Mouse (Mus musculus) gastrocnemius, adult 2 months (tissue): ENCODE results near the gene Nebl. TPM values are rescaled to one million over a fixed set of nuclear protein-coding genes. Genes with fewer than 3 reads are reported as not detected.

Experiments used
- DNase-seq: peaks from one replicate; pipeline ENCODE4 v3.0.0; 2022
- H3K27ac ChIP-seq: fragments of 200-600 bp; 2 replicates; pipeline ENCODE4 v1.8.1; 2022; ENCODE audit warnings: mild to moderate bottlenecking
- H3K4me3 ChIP-seq: fragments of 200-600 bp; 2 replicates; pipeline ENCODE4 v1.8.1; 2022; ENCODE audit warnings: mild to moderate bottlenecking, moderate library complexity
- CTCF ChIP-seq: fragments of 200-600 bp; IDR thresholded peaks from 2 replicates; pipeline ENCODE4 v1.8.1; 2022; ENCODE audit warnings: antibody characterized with exemption, mild to moderate bottlenecking, moderate library complexity
- intact Hi-C: fragments of 180-260 bp; cut with DNase I; formaldehyde crosslinking; loops from one replicate; pipeline ENCODE4 v1.15.1; 2025
- total RNA-seq, 2 experiments: library from RNA; stranded (reverse); gene quantifications; 2 replicates each; pipeline ENCODE4 v1.2.3; 2021

Gene Nebl
- total RNA-seq, 2 experiments from 2014 or later = 0.43 to 1.5 TPM

GRCm38 (mm10) chr2:17436739-17437440, 294.4 kb downstream of the Nebl start:
- no peak for TF ChIP-seq CTCF
- H3K4me3 ChIP-seq = no peak overlapping the region

GRCm38 (mm10) chr2:17435217-17435616, 296.0 kb downstream of the Nebl start:
- Histone ChIP-seq H3K4me3 (no peak overlapping the region), H3K27ac (no peak overlapping the region)
- intact Hi-C loops = no loop called here
- no peak for TF ChIP-seq CTCF
- DNase-seq = no peak

More at GRCm38 (mm10) chr2:17436739-17437440, 294.4 kb downstream of the Nebl start:
- no peak overlapping the region for H3K27ac ChIP-seq
- intact Hi-C loops = no loop called here
- DNase-seq = no peak

GRCm38 (mm10) chr2:17429028-17429427, 302.2 kb downstream of the Nebl start:
- no peak for TF ChIP-seq CTCF
- DNase-seq = no peak
- Histone ChIP-seq H3K4me3 (no peak overlapping the region), H3K27ac (no peak overlapping the region)
- intact Hi-C loops = loop anchor here (5.0 to 10.0 kb wide), 2 partner anchors 1846 to 1913 kb away; no protein-coding TSS in a partner anchor

GRCm38 (mm10) chr2:17428156-17428555, 303.1 kb downstream of the Nebl start:
- intact Hi-C loops = loop anchor here (5.0 to 10.0 kb wide), 2 partner anchors 1847 to 1914 kb away; no protein-coding TSS in a partner anchor
- H3K4me3 ChIP-seq = no peak overlapping the region
- no peak for TF ChIP-seq CTCF
- no peak overlapping the region for H3K27ac ChIP-seq
- DNase-seq = no peak

- DNase-seq = no peak
- H3K27ac ChIP-seq = no peak overlapping the region
- intact Hi-C loops = loop anchor here (10.0 kb wide), 1 partner anchor 1852 kb away; no protein-coding TSS in a partner anchor
- H3K4me3 ChIP-seq = no peak overlapping the region
- peak; percentile 77 for TF ChIP-seq CTCF
Observed at GRCm38 (mm10) chr2:17422967-17423366, 308.3 kb downstream of the Nebl start.

- no peak for DNase-seq
- peak; percentile 75 for TF ChIP-seq CTCF
- intact Hi-C loops = no loop called here
- no peak overlapping the region for H3K27ac ChIP-seq
- H3K4me3 ChIP-seq = no peak overlapping the region
Observed at GRCm38 (mm10) chr2:17415347-17415746, 315.9 kb downstream of the Nebl start.

GRCm38 (mm10) chr2:17414324-17414723, 316.9 kb downstream of the Nebl start:
- no peak overlapping the region for H3K27ac ChIP-seq
- intact Hi-C loops = no loop called here
- TF ChIP-seq CTCF = peak; percentile 5; the same call in 1 of the 2 replicates
- H3K4me3 ChIP-seq = no peak overlapping the region
- no peak for DNase-seq

GRCm38 (mm10) chr2:17413496-17414268, 317.6 kb downstream of the Nebl start:
- intact Hi-C loops = no loop called here
- no peak overlapping the region for H3K27ac ChIP-seq
- H3K4me3 ChIP-seq = no peak overlapping the region
- no peak for DNase-seq
- TF ChIP-seq CTCF = no peak

- intact Hi-C loops = no loop called here
- no peak overlapping the region for H3K4me3 ChIP-seq
- no peak overlapping the region for H3K27ac ChIP-seq
- TF ChIP-seq CTCF = no peak
- DNase-seq = no peak
Observed at GRCm38 (mm10) chr2:17409276-17409675, 322.0 kb downstream of the Nebl start.

GRCm38 (mm10) chr2:17405899-17406531, 325.2 kb downstream of the Nebl start:
- intact Hi-C loops = no loop called here
- Histone ChIP-seq H3K4me3 (no peak overlapping the region), H3K27ac (no peak overlapping the region)
- DNase-seq = no peak
- TF ChIP-seq CTCF = no peak

GRCm38 (mm10) chr2:17402511-17402910, 328.8 kb downstream of the Nebl start:
- no peak for TF ChIP-seq CTCF
- H3K4me3 ChIP-seq = no peak overlapping the region
- intact Hi-C loops = no loop called here
- DNase-seq = no peak
- no peak overlapping the region for H3K27ac ChIP-seq

GRCm38 (mm10) chr2:17396235-17396634, 335.0 kb downstream of the Nebl start:
- no peak for TF ChIP-seq CTCF
- intact Hi-C loops = no loop called here

GRCm38 (mm10) chr2:17391389-17391788, 339.9 kb downstream of the Nebl start:
- TF ChIP-seq CTCF = no peak
- Histone ChIP-seq H3K27ac (no peak overlapping the region), H3K4me3 (no peak overlapping the region)
- no peak for DNase-seq
- intact Hi-C loops = no loop called here

More at GRCm38 (mm10) chr2:17396235-17396634, 335.0 kb downstream of the Nebl start:
- Histone ChIP-seq H3K4me3 (no peak overlapping the region), H3K27ac (no peak overlapping the region)
- DNase-seq = no peak
